Mouse (Mus musculus) cortical plate, adult 2 months (tissue): ENCODE measurements at regions not wholly inside any gene's neighbourhood (a gene's known extent, or its start where the extent isn't known, plus 50 kb on each side); places are given as distances from the start of the nearest gene placed in this dataset.

Experiments
- CTCF ChIP-seq: fragments of 200-500 bp; IDR thresholded peaks from 2 replicates; pipeline ENCODE4 v1.5.1; 2011; ENCODE audit warnings: mild to moderate bottlenecking, control low read depth, low read length; ENCODE audit not compliant: insufficient read depth; ENCODE audit errors: extremely low read depth
- POLR2A ChIP-seq: fragments of 200-500 bp; IDR thresholded peaks from 2 replicates; pipeline ENCODE4 v1.6.1; 2011; ENCODE audit warnings: mild to moderate bottlenecking, low read length, control low read depth; ENCODE audit not compliant: insufficient read depth; ENCODE audit errors: extremely low read depth

GRCm38 (mm10) chr9:23035306-23035705 lies 187.6 kb upstream of the Bmper start:
- TF ChIP-seq CTCF (no peak), POLR2A (no peak)
